Mouse (Mus musculus) gastrocnemius, adult 2 months (tissue): ENCODE data around the gene Fkbp2. TPM values are rescaled to one million over a fixed set of nuclear protein-coding genes. Genes with fewer than 3 reads are reported as not detected.

Source experiments
- DNase-seq: peaks from one replicate; pipeline ENCODE4 v3.0.0; 2022
- H3K27ac ChIP-seq: fragments of 200-600 bp; 2 replicates; pipeline ENCODE4 v1.8.1; 2022; ENCODE audit warnings: mild to moderate bottlenecking
- H3K4me3 ChIP-seq: fragments of 200-600 bp; 2 replicates; pipeline ENCODE4 v1.8.1; 2022; ENCODE audit warnings: mild to moderate bottlenecking, moderate library complexity
- CTCF ChIP-seq: fragments of 200-600 bp; IDR thresholded peaks from 2 replicates; pipeline ENCODE4 v1.8.1; 2022; ENCODE audit warnings: antibody characterized with exemption, mild to moderate bottlenecking, moderate library complexity
- intact Hi-C: fragments of 180-260 bp; cut with DNase I; formaldehyde crosslinking; loops from one replicate; pipeline ENCODE4 v1.15.1; 2025
- total RNA-seq, 2 experiments: library from RNA; stranded (reverse); gene quantifications; 2 replicates each; pipeline ENCODE4 v1.2.3; 2021

Gene Fkbp2
- total RNA-seq, 2 experiments from 2014 or later = 7.9 to 11.2 TPM

- intact Hi-C loops = loop anchor here (2.0 kb wide), 1 partner anchor 16 kb away; no protein-coding TSS in a partner anchor
- TF ChIP-seq CTCF = no peak
- Histone ChIP-seq H3K4me3 (peak overlapping the region; percentile 82), H3K27ac (peak overlapping the region; percentile 100)
- DNase-seq = peak; percentile 65
Measured at GRCm38 (mm10) chr19:6952712-6953037, 27.6 kb downstream of the Fkbp2 start.

- Histone ChIP-seq H3K27ac (peak overlapping the region; percentile 100), H3K4me3 (peak overlapping the region; percentile 82)
- TF ChIP-seq CTCF = no peak
- peak; percentile 93 for DNase-seq
- intact Hi-C loops = loop anchor here (1.0 to 2.0 kb wide), 2 partner anchors 10 to 17 kb away; partner anchors contain the start of gene Gpr137
Measured at GRCm38 (mm10) chr19:6951994-6952711, 28.1 kb downstream of the Fkbp2 start.

GRCm38 (mm10) chr19:6951381-6951968 is 28.8 kb downstream of the Fkbp2 start:
- DNase-seq = peak; percentile 95
- no peak for TF ChIP-seq CTCF
- intact Hi-C loops = loop anchor here (1.0 kb wide), 1 partner anchor 9 kb away; the partner anchor contains the start of gene Gpr137
- Histone ChIP-seq H3K27ac (peak overlapping the region; percentile 100), H3K4me3 (peak overlapping the region; percentile 82)

- Histone ChIP-seq H3K4me3 (peak overlapping the region; percentile 82), H3K27ac (peak overlapping the region; percentile 100)
- peak; percentile 54 for DNase-seq
- TF ChIP-seq CTCF = no peak
- intact Hi-C loops = loop anchor here (1.0 kb wide), 1 partner anchor 8 kb away; the partner anchor contains the start of gene Gpr137
Measured at GRCm38 (mm10) chr19:6950613-6951153, 29.6 kb downstream of the Fkbp2 start.

GRCm38 (mm10) chr19:6949951-6950350 is 30.4 kb downstream of the Fkbp2 start:
- TF ChIP-seq CTCF = no peak
- no peak overlapping the region; the same call in 1 of the 2 replicates for H3K27ac ChIP-seq
- intact Hi-C loops = no loop called here
- no peak for DNase-seq
- H3K4me3 ChIP-seq = peak overlapping the region; percentile 82

- TF ChIP-seq CTCF = no peak
- intact Hi-C loops = no loop called here
- H3K4me3 ChIP-seq = no peak overlapping the region
- DNase-seq = no peak
- no peak overlapping the region for H3K27ac ChIP-seq
Measured at GRCm38 (mm10) chr19:6949532-6949931, 30.8 kb downstream of the Fkbp2 start.

GRCm38 (mm10) chr19:6948186-6948585 is 32.1 kb downstream of the Fkbp2 start:
- intact Hi-C loops = no loop called here
- no peak for TF ChIP-seq CTCF
- no peak overlapping the region for H3K4me3 ChIP-seq
- no peak for DNase-seq
- H3K27ac ChIP-seq = no peak overlapping the region

- intact Hi-C loops = no loop called here
- no peak for TF ChIP-seq CTCF
- H3K27ac ChIP-seq = no peak overlapping the region
- DNase-seq = no peak
- no peak overlapping the region for H3K4me3 ChIP-seq
Measured at GRCm38 (mm10) chr19:6947742-6948141, 32.6 kb downstream of the Fkbp2 start.

- DNase-seq = no peak
- H3K27ac ChIP-seq = no peak overlapping the region
- intact Hi-C loops = no loop called here
- H3K4me3 ChIP-seq = no peak overlapping the region
- TF ChIP-seq CTCF = no peak
Measured at GRCm38 (mm10) chr19:6943709-6944108, 36.6 kb downstream of the Fkbp2 start.

GRCm38 (mm10) chr19:6942764-6943163 is 37.5 kb downstream of the Fkbp2 start:
- Histone ChIP-seq H3K27ac (peak overlapping the region; percentile 95), H3K4me3 (peak overlapping the region; percentile 93)
- DNase-seq = no peak
- TF ChIP-seq CTCF = no peak
- intact Hi-C loops = loop anchor here (1.0 kb wide), 1 partner anchor 9 kb away; no protein-coding TSS in a partner anchor

GRCm38 (mm10) chr19:6942249-6942691 is 38.0 kb downstream of the Fkbp2 start, which contains the start of gene Gpr137:
Gpr137 (minus strand) TSS chr19:6942480.
- intact Hi-C loops = loop anchor here (1.0 kb wide), 1 partner anchor 9 kb away; no protein-coding TSS in a partner anchor
- no peak for TF ChIP-seq CTCF
- Histone ChIP-seq H3K27ac (peak within 1 kb of the TSS; percentile 95), H3K4me3 (peak within 1 kb of the TSS; percentile 93)
- DNase-seq = peak; percentile 98

GRCm38 (mm10) chr19:6941372-6942248 is 38.7 kb downstream of the Fkbp2 start, which contains the start of gene Bad:
Bad (plus strand) TSS chr19:6941861.
- Histone ChIP-seq H3K27ac (peak within 1 kb of the TSS; percentile 95), H3K4me3 (peak within 1 kb of the TSS; percentile 93)
- intact Hi-C loops = loop anchor here (1.0 kb wide), 1 partner anchor 10 kb away; no protein-coding TSS in a partner anchor
- DNase-seq = peak; percentile 96
- TF ChIP-seq CTCF = peak; percentile 34
